Mouse (Mus musculus) mature B cell (primary cell): ENCODE data around the gene Rgs16.
"Not testable (repeated sequence)": the region's sequence is repeated elsewhere in the genome, so short reads cannot be mapped to it uniquely, and the experiment has no call there.

Source experiments
- in situ Hi-C: fragments of 300-500 bp; cut with MboI; formaldehyde crosslinking; loops from 2 replicates; pipeline ENCODE4 v1.14.3; 2019

Gene Rgs16

DNA sequence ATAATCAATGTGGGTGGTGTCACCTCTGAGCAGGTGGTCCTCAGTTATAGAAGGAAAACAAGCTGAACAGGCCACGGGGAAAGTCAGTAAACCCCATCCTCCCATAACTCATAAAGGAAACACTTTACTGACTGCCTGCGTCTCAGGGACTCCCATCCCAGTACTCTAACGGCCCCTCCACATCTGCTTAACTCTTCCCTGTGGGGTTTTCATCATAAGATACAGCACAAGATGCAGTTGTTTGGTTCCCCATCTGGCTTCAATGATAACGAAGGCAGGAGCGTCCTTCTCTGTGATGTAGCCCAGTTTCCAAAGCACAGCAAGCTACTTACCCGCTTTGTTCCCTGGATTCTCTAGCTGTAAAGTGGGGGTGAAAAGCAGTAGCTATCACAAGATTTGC lies 9.9 kb downstream of the Rgs16 start:
- in situ Hi-C loops: no loop called here

- in situ Hi-C loops: no loop called here
These were observed 11.7 kb downstream of the Rgs16 start for GRCm38 (mm10) chr1:153751763-153752301.

- in situ Hi-C loops: no loop called here
These were observed 12.4 kb downstream of the Rgs16 start for GRCm38 (mm10) chr1:153752521-153752920.

DNA sequence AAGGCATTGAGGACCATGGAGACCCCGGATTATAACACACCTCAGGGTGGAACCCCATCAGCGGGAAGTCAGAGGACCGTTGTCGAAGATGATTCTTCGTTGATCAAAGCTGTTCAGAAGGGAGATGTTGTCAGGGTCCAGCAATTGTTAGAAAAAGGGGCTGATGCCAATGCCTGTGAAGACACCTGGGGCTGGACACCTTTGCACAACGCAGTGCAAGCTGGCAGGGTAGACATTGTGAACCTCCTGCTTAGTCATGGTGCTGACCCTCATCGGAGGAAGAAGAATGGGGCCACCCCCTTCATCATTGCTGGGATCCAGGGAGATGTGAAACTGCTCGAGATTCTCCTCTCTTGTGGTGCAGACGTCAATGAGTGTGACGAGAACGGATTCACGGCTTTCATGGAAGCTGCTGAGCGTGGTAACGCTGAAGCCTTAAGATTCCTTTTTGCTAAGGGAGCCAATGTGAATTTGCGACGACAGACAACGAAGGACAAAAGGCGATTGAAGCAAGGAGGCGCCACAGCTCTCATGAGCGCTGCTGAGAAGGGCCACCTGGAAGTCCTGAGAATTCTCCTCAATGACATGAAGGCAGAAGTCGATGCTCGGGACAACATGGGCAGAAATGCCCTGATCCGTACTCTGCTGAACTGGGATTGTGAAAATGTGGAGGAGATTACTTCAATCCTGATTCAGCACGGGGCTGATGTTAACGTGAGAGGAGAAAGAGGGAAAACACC lies 13.7 kb downstream of the Rgs16 start:
- in situ Hi-C loops: no loop called here

GRCm38 (mm10) chr1:153764136-153764535 lies 24.0 kb downstream of the Rgs16 start:
- in situ Hi-C loops: no loop called here

GRCm38 (mm10) chr1:153766298-153766697 lies 26.1 kb downstream of the Rgs16 start:
- in situ Hi-C loops: no loop called here

DNA sequence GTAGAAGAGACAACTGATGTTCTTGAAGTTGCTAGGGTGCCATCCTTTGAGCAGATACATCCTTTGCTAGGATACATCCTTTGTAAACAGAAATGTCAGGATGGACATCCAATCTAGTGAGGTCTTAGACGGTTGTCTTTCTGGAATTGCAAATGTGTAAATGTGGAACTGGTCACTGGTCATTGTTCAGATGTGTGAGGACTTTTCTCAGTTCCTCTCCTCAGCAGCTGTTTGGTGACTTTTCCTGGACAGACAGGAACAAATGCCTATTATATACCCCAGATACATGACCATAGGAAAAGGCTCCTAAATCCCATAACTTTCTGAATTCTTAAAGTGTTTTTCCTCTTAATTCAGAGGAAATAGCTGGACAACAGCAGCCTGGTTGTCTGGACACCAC lies 27.1 kb downstream of the Rgs16 start:
- in situ Hi-C loops: no loop called here

GRCm38 (mm10) chr1:153768465-153768864 lies 28.3 kb downstream of the Rgs16 start:
- in situ Hi-C loops: no loop called here

GRCm38 (mm10) chr1:153769571-153769970 lies 29.4 kb downstream of the Rgs16 start:
- in situ Hi-C loops: not testable (repeated sequence)

DNA sequence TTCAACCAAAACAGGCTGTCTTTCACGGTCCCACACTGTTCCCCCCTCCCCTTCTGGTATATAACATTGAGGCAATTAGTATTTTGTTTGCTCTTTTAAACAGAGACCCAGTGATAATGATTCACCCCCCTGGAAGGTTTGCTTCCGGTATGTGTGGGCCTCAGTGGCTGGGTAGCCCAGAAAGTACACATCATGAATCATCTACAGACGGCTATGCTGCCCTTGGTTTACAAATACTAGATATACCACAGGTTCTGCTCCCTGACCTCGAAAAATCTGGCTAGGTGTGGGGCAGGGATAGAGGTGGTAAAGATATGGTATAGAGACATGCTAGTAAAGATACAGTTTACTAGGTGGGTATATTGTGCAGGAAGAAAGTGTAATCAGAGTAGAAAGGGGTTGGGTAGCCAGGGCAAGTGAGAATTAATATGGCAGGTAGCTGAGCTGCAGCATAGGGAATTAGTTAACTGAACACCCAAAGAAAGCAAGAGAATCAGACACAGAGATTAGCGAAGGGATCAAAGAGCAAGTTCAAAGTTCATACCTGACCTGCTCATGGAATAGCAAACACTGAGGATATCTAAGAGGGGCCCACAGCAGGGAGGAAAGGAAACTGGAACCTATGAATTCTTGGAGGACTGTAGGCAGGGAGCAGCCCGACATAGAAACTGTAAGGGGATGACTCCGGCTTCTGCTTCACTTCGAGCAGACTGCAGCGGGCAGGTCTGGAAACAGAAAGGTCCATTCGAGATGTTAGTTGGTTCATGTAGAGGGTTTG lies 30.0 kb downstream of the Rgs16 start:
- in situ Hi-C loops: no loop called here

DNA sequence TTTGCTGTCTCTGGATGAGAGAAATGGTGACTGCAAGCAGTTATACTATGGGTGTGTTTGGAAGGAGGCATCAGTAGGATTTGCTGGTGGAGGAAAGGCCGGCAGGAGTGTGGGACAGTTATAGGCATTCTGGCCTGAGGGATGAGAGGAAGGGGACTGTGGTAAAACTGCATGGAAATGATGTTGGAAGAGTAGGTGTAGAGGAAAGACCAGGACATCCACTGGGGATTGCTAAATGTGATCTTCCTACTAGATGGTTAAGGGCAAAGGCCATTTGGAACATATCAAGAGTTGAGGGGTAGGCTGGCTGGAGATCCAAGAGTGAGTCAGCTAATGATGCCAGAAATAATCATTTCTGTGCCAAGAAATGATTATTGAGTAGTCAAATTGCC lies 30.6 kb downstream of the Rgs16 start:
- in situ Hi-C loops: no loop called here

- in situ Hi-C loops: no loop called here
These were observed 35.0 kb downstream of the Rgs16 start for GRCm38 (mm10) chr1:153775174-153775573.

DNA sequence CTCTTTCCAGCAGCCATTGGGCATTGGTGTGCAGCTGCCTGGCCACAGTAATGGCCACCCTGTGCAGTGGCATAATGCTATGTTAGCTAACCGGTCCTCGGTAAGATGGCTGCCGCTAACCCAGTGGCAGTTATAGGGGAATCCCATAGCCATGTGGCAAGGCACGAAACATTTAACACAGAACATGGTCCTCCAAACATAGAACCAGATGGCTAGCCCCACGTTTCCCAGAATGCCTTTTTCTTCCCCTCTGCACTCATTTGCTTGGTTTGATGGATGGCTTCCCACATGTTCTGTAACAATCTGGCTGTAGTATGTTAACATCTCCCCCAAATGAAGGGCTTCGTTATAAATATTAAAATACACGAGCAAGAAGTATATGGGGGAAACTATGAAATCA lies 36.1 kb downstream of the Rgs16 start:
- in situ Hi-C loops: no loop called here

DNA sequence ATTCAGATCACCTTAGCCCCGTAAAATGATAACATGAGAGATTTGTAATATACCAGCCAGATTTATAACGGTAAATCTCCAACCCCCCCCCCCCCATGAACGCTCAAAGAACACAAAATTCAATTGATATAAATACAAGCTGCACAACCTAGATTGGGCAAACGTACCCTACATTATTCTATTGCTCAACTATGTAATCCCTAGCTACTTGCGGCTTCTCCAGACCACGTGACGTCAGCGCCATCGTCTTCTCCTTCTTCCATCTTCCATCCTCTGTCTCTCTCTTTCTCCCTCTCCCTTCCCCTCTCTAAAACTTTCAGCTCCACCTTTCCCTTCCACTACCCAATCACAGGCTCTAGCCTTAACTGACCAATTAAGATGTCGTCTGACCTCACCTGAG lies 38.1 kb downstream of the Rgs16 start:
- in situ Hi-C loops: no loop called here

DNA sequence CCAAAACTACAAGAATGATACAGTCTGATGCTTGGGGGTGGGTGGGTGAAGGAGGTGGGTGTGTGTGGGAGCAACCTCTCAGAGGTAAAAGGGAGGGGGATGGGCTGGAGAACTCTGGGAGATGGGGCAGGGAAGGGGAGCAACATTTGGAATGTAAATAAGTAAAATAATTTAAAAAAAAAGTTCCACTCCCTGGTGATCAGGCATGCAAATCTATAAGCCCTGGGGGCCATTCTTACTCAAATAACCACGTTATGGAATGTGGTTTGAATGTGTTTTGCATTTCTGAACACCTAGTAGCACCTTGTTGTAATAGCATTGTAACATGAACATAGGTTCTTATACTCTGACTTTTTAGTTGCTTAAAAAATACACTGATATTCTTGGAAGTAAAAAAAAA lies 43.2 kb downstream of the Rgs16 start:
- in situ Hi-C loops: no loop called here

DNA sequence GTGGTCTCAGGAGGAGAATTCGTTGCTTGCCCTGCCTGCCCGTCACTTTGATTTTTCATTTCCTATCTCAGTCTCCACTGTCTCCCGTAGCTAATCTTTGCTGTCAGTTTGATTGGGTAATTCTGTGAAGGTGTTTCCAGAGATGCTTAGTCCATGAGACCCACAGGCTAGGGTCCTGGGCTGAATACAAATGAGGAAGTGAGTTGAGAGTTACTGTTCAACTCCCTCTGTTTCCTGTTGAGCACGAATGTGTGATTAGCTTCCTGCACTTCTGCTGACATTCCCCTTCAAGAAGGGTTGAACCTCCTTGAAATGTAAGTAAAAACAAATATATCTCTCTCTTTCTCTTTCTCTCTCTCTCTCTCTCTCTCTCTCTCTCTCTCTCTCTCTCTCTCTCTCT lies 45.5 kb downstream of the Rgs16 start:
- in situ Hi-C loops: no loop called here

DNA sequence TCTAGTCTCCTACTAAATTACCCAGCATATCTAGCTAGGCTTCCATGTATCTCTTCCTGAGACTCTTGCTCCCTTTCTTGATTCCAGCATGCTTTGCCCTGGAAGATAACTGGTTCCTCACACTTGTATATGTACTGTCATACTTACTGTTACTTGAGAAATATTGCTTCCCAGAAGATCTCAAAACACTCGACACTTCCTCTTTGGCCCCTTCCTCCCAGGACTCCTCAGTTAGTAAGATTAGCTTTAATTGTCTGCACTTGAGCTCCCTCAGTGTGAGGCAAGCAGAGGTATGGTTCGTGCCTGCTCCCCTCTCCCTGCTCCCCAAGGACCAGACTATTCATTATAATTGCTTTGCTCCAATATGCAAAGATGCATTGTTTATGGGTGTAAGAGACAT lies 50.6 kb downstream of the Rgs16 start:
- in situ Hi-C loops: no loop called here

DNA sequence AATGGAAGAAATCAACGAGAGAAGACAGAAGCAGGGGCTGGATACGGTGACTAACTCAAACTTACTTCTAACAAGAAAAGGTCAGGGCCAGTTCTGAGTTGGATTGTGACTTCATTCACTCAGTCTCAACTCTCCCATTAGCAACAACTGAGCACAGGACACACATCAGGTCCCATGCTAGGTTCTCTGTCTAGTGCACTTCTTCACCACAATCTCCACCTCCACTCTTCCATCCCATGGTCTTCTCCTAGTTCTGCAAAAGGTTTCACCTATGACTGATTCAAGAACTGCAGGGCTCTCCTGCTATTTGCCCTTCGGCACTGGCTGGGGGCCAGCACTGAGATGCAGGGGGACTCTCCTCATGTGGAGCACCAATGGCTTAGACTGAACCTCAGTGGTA lies 54.1 kb downstream of the Rgs16 start:
- in situ Hi-C loops: no loop called here
